Mouse (Mus musculus): Measurements from ENCODE around the gene Rnf222. TPM values are rescaled to one million over a fixed set of nuclear protein-coding genes. Genes with fewer than 3 reads are reported as not detected.

The Rnf222 gene
- total RNA-seq, 4 experiments from 2014 or later = 0.17 TPM; not detected in 3

- no peak for DNase-seq (ENCODE audit: low spot score in 2 of 2)
These were observed 300 bp downstream of the Rnf222 start for GRCm38 (mm10) chr11:68888653-68889052.

- no peak for DNase-seq (ENCODE audit: low spot score in 2 of 2)
These were observed 2.3 kb downstream of the Rnf222 start for GRCm38 (mm10) chr11:68890625-68891024.

GRCm38 (mm10) chr11:68891823-68892222 lies 3.5 kb downstream of the Rnf222 start:
- no peak for DNase-seq (ENCODE audit: low spot score in 2 of 2)

- no peak for DNase-seq (ENCODE audit: low spot score in 2 of 2)
These were observed 4.0 kb downstream of the Rnf222 start for GRCm38 (mm10) chr11:68892233-68892832.

GRCm38 (mm10) chr11:68893911-68894464 lies 5.6 kb downstream of the Rnf222 start:
- DNase-seq (ENCODE audit: low spot score in 2 of 2) = no peak

- no peak for DNase-seq (ENCODE audit: low spot score in 2 of 2)
These were observed 7.9 kb downstream of the Rnf222 start for GRCm38 (mm10) chr11:68896247-68896646.

- DNase-seq (ENCODE audit: low spot score in 2 of 2) = no peak
These were observed 8.8 kb downstream of the Rnf222 start for GRCm38 (mm10) chr11:68897120-68897519.

- DNase-seq (ENCODE audit: low spot score in 2 of 2) = no peak
These were observed 9.5 kb downstream of the Rnf222 start for GRCm38 (mm10) chr11:68897838-68898237.

- DNase-seq (ENCODE audit: low spot score in 2 of 2) = no peak
These were observed 10.4 kb downstream of the Rnf222 start for GRCm38 (mm10) chr11:68898790-68899189.

- DNase-seq (ENCODE audit: low spot score in 2 of 2) = no peak
These were observed 11.5 kb downstream of the Rnf222 start for GRCm38 (mm10) chr11:68899815-68900214.

GRCm38 (mm10) chr11:68900519-68901350 lies 12.4 kb downstream of the Rnf222 start:
- no peak for DNase-seq (ENCODE audit: low spot score in 2 of 2)

- peak; percentile 97 to 100 for DNase-seq (ENCODE audit: low spot score in 2 of 2)
These were observed 13.1 kb downstream of the Rnf222 start, which contains the start of gene Rpl26 for GRCm38 (mm10) chr11:68901351-68902046. TSS of gene Rpl26 (plus strand) at chr11:68901583.

- no peak for DNase-seq (ENCODE audit: low spot score in 2 of 2)
These were observed 13.7 kb downstream of the Rnf222 start for GRCm38 (mm10) chr11:68902047-68902364.

GRCm38 (mm10) chr11:68902367-68902766 lies 14.0 kb downstream of the Rnf222 start:
- no peak for DNase-seq (ENCODE audit: low spot score in 2 of 2)

GRCm38 (mm10) chr11:68902823-68903222 lies 14.5 kb downstream of the Rnf222 start:
- no peak for DNase-seq (ENCODE audit: low spot score in 2 of 2)

GRCm38 (mm10) chr11:68903775-68904174 lies 15.4 kb downstream of the Rnf222 start:
- DNase-seq (ENCODE audit: low spot score in 2 of 2) = no peak

GRCm38 (mm10) chr11:68904375-68905137 lies 16.2 kb downstream of the Rnf222 start:
- peak; percentile 38 to 61 for DNase-seq (ENCODE audit: low spot score in 2 of 2)

GRCm38 (mm10) chr11:68905138-68905531 lies 16.8 kb downstream of the Rnf222 start:
- no peak for DNase-seq (ENCODE audit: low spot score in 2 of 2)

- DNase-seq (ENCODE audit: low spot score in 2 of 2) = no peak
These were observed 17.5 kb downstream of the Rnf222 start for GRCm38 (mm10) chr11:68905665-68906460.

GRCm38 (mm10) chr11:68906461-68906790 lies 18.1 kb downstream of the Rnf222 start:
- DNase-seq (ENCODE audit: low spot score in 2 of 2) = no peak

- no peak for DNase-seq (ENCODE audit: low spot score in 2 of 2)
These were observed 18.9 kb downstream of the Rnf222 start for GRCm38 (mm10) chr11:68907251-68907650.
